Mouse (Mus musculus) lung, postnatal 14 days (tissue): ENCODE data around the gene Coq6.

ENCODE experiments used
- DNase-seq: peaks from one replicate; pipeline ENCODE4 v3.0.0; 2021

Coq6 gene

DNA sequence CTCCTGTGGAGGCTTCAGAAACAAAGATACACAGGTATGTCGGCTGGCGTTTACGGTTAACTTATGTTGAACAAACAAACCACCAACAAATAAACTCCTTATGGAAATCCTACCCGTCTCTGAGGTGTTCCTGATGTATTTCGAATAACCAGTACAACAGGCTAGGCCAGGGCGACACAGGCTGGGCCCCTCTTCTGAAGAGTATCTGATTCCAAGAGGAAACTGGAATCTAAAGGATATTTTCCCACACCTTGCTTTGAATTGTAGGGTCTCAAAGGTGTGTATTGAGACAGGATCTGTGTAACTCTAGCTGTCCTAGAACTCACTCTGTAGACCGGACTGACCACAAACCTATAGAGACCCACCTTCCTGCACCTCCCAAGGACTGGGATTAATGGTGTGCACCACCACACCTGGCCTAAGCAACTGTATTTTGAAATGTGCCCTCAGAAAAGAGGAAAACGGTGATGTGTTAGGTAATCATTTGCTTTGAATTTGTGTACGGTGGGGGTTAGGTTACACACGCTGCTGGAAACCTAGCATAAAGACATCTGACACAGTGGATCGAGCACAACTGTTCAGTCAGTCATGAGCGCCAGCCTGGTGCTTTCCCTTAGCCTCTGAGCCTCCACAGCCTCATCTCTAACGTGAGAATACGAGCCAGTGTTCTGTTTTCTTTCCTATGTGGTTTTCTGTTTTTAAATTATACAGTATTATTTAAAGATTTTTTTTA, 35.7 kb downstream of the Coq6 start:
- no peak for DNase-seq

DNA sequence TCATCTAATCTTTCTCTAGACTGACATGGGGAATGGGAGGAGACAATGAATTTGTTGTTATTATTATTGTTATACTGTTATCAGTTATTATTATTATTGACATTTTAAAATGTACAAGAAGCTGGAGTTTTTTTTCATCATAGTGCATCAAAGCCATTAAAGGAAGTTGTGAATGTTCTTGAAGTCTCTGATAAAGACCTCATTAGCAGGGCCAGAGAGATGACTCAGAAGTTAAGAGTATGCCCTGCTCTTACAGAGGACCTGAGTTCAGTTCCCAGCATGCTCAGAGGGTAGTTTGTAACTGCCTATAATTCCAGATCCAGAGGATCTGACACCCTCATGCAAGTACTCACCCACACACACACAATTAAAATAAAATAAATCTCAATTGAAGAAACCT, 36.2 kb downstream of the Coq6 start:
- no peak for DNase-seq

DNA sequence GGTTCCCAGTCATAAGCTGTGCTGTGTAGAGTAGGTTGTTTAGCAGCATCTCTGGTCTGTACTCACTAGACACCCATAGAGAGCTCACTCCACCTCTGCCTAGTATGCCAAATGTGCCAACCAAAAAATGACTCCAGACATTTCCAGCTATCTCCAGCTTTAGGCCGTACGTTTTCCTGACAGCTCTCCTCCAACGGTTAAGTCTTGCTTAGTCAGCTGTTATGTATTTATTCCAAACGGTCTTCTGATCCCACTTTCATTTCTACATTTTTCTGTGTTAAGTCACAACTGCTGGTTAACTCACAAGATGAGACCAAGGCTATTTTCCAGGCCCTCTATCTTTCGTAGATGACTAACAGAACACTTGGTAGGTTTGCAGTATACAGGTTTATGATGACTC, 37.2 kb downstream of the Coq6 start:
- no peak for DNase-seq

DNA sequence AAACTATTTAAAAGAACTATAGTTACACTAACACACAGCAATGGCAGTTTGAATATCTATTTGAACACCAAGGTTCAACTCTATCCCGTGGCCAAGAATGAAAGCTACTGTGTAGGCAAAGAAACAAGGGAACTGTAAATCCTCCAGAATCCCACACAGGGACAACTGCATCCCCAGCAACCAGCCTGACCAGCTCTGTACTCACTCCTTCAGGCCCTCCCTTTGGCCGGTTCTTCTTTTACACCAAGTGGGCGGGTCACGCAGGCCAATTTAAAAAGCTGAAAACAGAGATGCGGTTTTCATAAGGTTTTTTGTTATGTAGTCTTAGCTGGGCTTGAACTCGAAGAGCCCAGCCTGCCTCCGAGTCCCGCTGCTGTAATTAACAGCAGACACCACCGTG, 37.7 kb downstream of the Coq6 start:
- DNase-seq, result no peak

DNA sequence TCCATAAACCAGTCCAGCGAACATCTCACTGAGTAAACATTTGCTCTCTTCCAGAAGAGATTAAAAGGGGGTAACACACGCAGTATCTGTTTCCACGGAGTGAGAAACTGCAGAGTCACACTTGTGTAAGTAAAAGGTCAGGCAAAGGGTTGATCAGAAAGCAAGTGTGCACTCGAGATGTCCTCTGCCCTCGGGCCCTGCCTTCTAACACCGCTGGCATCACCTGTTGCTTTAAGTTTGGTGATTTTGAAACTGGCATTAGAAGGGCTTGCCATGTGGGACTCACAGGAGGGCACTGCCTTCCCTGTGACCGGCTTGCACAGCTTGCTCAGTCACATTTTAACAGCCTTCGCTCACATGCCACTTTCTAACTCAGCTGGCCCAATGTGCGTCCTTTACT, 38.2 kb downstream of the Coq6 start:
- no peak for DNase-seq

DNA sequence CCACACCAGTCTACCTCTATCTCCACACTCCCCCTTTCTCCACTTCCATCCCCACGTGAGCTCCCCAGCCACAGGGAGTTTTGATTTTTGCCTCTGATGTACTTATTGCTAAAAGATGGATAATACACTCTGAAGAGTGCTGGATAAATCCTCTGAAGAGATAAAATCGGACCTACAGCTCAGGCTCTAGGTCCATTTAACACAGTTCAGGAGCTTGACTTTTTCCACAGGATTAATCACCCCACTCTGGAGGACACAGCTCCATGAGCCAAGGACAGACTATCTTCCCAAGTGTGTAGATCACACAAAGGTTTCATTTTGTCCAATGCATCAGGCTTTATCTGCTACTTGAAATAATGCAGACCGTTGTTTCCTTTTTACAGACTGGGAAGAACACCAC, 38.6 kb downstream of the Coq6 start:
- DNase-seq, result no peak

DNA sequence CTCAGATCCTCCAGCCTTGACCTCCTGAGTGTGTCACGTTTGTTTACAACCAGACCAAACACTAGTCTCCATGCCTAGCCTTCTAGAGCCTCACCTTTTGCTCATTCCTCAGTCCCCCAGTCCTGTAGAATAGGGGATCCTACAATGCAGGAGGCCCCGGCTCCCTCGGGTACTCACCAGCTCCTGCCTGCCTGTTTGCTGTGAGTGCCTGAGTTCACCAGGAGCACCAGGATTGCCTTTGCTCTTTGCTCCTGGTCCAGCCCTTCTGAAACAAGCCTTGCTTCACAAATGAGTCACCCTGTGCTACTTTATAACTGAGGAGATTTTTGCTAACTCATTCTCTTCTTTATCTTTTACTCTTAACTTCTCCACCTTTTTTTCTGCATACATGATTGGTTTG, 39.2 kb downstream of the Coq6 start:
- DNase-seq, result no peak

DNA sequence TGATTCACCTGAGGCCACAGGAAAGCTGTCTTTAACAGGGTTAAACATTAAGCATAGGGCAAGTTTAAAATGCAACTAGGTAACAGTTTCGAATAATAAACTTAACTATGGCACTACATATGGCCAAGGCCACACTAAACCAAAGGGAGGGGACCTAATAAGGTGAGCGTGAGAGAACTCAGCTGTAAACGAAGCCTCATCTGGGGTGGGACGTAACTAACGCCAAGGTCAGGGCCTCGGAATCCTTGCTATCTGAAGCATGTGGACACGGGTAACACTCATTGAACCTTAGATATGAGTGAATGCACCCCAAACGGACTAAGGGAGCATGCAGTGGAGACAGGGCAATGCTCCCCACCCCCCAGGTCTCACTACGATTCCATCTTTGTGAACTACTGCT, 41.5 kb downstream of the Coq6 start:
- DNase-seq, result no peak

DNA sequence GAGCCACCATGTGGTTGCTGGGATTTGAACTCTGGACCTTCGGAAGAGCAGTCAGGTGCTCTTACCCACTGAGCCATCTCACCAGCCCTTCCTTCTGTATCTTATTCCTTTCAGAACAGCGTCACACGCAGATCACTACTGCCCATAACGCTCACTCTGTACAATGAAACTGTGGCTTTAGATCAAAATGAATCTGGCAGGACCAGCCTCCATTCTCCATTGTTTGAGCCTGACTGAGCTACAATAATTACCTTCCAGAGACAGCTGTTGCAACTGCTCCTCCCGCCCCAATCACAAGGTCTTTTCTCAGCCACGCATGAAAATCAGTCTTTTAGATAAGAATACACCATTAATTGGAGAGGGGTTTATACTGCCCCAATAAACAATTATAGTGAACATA, 43.1 kb downstream of the Coq6 start:
- DNase-seq, result no peak

DNA sequence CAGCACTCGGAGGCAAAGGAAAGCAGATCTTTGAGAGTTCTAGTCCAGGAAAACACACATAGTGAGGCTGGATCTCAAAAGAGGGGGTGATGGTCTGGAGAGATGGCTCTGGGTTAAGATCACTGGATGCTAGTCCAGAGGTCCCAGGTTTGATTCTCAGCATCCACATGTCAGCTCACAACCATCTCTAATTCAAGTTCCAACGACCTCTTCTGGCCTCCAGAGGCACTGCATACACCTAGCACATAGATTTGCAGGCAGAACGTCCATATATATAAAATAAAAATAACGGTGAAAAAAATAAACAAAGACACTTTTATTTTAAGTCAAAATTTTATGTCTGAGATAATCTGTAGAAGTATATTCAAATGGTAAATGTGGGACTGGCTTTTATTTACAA, 45.8 kb downstream of the Coq6 start:
- no peak for DNase-seq

DNA sequence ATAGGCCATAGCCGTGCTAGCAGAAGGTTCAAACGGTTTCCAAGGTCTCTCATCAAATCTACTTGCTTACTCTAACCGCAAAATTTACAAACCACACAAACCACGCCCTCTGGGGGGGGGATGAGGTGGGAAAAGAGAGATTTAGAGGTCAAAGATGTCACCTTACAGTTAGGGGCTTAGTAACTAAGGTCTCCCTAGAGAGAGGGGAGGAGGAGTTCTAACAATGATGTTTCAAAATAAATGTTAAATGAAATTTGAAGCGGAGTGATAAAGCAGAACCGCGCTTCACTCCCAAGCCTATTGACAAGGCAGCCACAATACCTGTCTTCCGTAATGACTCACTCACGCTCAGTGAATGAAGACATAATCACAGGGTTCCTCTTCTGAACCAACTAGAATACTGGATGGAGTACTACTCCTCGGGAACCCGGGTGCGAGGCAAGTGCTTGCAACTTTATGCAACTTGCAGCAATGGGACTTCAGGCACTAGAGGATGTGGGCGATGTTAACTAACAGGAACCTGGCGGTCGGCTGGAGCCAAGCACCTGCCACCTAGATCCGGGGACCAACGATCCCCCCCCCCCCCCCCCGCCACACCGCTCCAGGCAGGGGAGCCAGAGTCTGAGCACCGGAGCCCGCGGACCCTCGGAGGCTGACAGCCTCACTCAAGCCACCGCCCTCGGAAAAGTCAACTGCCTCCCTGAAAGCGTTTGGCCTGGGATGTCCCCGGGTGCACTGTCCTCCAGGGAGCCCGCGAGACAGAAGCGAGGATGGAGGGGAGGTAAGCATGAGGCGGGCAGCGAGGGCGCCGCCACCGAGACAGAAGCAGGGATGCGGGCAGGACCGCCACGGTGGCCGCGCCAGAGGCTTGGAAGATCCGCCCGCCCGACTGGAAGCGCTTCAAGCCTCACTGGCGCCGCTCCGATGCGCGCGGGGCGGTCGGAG, 46.7 kb downstream of the Coq6 start:
- peak; percentile 25 for DNase-seq

DNA sequence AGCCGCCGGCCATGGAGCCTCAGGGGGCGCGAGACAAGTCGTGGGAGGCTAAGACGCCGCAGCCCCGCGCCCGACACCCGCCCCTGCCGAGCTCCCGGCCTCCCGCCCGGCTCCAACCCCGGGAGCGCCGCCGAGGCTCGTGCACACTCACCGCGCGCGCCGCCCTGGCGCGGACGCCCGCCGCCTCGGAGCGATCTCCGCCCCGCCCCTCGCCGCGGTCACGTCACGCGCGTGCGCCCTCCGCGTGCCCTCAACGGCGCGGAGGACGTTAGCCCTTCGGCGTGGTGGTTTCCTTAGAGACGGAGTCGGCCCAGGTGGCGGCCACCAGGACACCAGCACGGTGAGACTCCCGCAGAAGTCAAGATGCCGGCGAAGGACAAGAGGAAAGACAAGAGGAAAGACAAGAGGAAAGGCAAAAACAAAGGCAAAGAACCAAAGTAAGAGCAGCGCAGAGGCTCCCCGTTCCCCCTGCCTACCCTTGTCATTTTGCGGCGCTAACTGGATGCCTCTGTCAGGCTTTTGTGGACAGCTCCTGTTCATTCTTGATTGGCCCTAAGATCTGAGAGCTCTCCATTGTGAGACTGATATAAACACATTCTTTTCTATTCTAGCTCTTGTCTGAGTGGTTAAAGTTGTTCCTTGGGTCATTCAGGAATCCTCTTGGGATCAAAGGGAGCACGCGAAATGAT, 47.5 kb downstream of the Coq6 start, which contains the start of the genes Entpd5 and Bbof1:
Gene Entpd5 (minus strand): TSS at position 211 of the 689 bp plus-strand sequence.
Gene Bbof1 (plus strand): TSS at position 253 of the 689 bp plus-strand sequence.
- peak; percentile 90 for DNase-seq

DNA sequence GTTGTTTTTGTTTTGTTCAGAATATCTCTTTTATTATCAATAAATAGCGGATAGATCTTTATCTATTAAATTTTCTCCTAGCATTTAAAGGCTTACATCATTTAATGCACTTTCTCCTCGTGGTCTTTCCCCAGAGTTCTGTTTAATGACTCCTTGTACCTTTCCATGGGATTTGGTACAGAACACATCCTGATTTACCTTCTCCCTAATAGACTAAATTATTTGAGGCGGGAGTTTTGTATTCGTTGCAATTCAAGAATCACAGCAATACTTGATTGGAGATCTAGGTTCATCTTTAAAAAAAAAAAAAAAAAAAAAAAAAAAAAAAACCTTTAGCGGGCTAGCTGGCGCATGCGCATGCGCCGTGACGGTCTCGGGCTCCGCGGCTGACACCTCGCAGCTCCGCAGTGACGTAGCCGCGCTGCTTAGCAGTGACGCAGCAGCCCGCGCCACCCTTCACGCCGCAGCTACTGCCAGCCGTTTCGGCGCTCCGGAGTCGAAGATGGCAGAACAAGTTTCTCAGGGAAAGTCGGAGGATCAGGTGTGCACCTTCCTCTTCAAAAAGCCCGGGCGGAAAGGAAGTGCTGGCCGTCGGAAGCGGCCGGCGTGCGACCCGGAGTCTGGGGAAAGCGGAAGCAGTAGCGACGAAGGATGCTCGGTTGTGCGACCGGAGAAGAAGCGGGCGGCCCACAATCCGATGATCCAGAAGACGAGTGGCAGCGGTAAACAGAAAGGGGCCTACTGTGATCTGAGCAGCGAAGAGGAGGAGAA, 55.6 kb downstream of the Coq6 start, which contains the start of gene Rnf113a2:
Gene Rnf113a2 (plus strand): TSS at position 363 of the 771 bp plus-strand sequence.
- DNase-seq, result peak; percentile 84

DNA sequence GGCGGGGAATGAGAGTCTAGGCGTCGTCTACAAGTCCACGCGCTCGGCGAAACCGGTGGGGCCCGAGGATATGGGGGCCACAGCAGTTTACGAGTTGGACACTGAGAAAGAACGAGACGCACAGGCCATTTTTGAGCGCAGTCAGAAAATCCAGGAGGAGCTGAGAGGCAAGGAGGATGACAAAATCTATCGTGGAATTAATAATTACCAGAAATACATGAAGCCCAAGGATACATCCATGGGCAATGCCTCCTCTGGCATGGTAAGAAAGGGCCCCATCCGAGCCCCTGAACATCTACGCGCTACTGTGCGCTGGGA, 56.1 kb downstream of the Coq6 start:
- no peak for DNase-seq
